Mouse (Mus musculus): Measurements from ENCODE around the gene Zdhhc22. TPM values are rescaled to one million over a fixed set of nuclear protein-coding genes. Genes with fewer than 3 reads are reported as not detected.

The Zdhhc22 gene
- polyA plus RNA-seq, 1 experiment from 2014 or later, result 0.72 TPM

GRCm38 (mm10) chr12:86968468-86969219 lies 21.6 kb downstream of the Zdhhc22 start:
- no peak for DNase-seq (ENCODE audit: low spot score)
- Histone ChIP-seq H3K36me3 (replicated peaks; ENCODE audit: control insufficient read depth, insufficient read depth, low read depth, low read length) (no peaks in the 10 kb centered on the region), H3K27ac (replicated peaks; ENCODE audit: low read depth, low read length) (no peak overlapping the region), H3K4me2 (ENCODE audit: low read depth, low read length) (no peak overlapping the region), H3K9me3 (replicated peaks; ENCODE audit: control insufficient read depth, low read length) (no peaks in the 10 kb centered on the region), H3K9ac (replicated peaks; ENCODE audit: low read length) (no peak overlapping the region), H3K4me1 (ENCODE audit: control insufficient read depth, insufficient read depth, low read length) (no peaks in the 10 kb centered on the region), H3K4me3 (ENCODE audit: low read depth, low read length) (no peak overlapping the region), H3K27me3 (ENCODE audit: control insufficient read depth, insufficient read depth, low read length) (no peaks in the 10 kb centered on the region)
- ATAC-seq (replicated peaks; ENCODE audit: insufficient number of reproducible peaks, low FRiP score, low TSS enrichment, low read depth), result no peak
- WGBS, result 70% methylated on average over 13 of the region's 13 CpGs

DNA sequence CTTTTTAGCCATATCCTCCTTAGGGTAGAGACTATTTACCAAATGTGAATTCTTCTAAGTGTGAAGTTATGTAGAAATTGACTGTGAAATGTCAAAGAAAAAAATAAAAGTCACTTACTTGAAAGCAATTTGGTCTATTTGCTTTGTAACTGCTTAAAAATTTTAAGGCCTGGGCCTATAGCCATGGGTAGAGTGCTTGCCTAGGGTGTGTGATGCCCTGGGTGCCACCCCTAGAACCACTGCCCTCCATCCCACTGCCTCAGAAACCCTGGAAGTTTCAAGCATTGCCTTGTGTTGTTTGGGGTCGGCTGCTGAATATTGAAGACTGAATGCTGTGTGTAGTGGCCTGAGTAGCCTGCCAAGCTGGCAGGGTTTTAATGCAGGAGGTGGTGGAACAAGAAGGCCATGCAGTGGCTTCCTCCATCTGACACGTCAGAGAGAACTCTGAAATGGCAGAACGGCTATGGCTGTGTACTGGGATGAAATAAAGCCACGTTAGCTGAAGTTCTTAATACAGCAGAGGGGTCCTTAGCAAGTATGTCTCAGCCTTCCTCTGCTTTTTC lies 24.9 kb downstream of the Zdhhc22 start:
- ATAC-seq (replicated peaks; ENCODE audit: insufficient number of reproducible peaks, low FRiP score, low TSS enrichment, low read depth), result no peak
- H3K27ac ChIP-seq (replicated peaks; ENCODE audit: low read depth, low read length), result no peak overlapping the region
- WGBS, result 86% methylated on average over 4 of the region's 4 CpGs
- H3K4me2 ChIP-seq (ENCODE audit: low read depth, low read length), result no peak overlapping the region
- no peaks in the 10 kb centered on the region for H3K4me1 ChIP-seq (ENCODE audit: control insufficient read depth, insufficient read depth, low read length)
- H3K9ac ChIP-seq (replicated peaks; ENCODE audit: low read length), result no peak overlapping the region
- peaks cover 3% of the 10 kb centered on the region for H3K36me3 ChIP-seq (replicated peaks; ENCODE audit: control insufficient read depth, insufficient read depth, low read depth, low read length)
- H3K4me3 ChIP-seq (ENCODE audit: low read depth, low read length), result no peak overlapping the region
- DNase-seq (ENCODE audit: low spot score), result no peak
- H3K9me3 ChIP-seq (replicated peaks; ENCODE audit: control insufficient read depth, low read length), result no peaks in the 10 kb centered on the region
- H3K27me3 ChIP-seq (ENCODE audit: control insufficient read depth, insufficient read depth, low read length), result no peaks in the 10 kb centered on the region

GRCm38 (mm10) chr12:86964278-86965057 lies 25.8 kb downstream of the Zdhhc22 start:
- Histone ChIP-seq H3K9ac (replicated peaks; ENCODE audit: low read length) (no peak overlapping the region), H3K9me3 (replicated peaks; ENCODE audit: control insufficient read depth, low read length) (no peaks in the 10 kb centered on the region), H3K4me1 (ENCODE audit: control insufficient read depth, insufficient read depth, low read length) (no peaks in the 10 kb centered on the region), H3K4me3 (ENCODE audit: low read depth, low read length) (no peak overlapping the region), H3K4me2 (ENCODE audit: low read depth, low read length) (no peak overlapping the region), H3K36me3 (replicated peaks; ENCODE audit: control insufficient read depth, insufficient read depth, low read depth, low read length) (peaks cover 7% of the 10 kb centered on the region), H3K27ac (replicated peaks; ENCODE audit: low read depth, low read length) (no peak overlapping the region), H3K27me3 (ENCODE audit: control insufficient read depth, insufficient read depth, low read length) (no peaks in the 10 kb centered on the region)
- no peak for DNase-seq (ENCODE audit: low spot score)
- ATAC-seq (replicated peaks; ENCODE audit: insufficient number of reproducible peaks, low FRiP score, low TSS enrichment, low read depth), result no peak
- 93% methylated on average over 16 of the region's 16 CpGs for WGBS

DNA sequence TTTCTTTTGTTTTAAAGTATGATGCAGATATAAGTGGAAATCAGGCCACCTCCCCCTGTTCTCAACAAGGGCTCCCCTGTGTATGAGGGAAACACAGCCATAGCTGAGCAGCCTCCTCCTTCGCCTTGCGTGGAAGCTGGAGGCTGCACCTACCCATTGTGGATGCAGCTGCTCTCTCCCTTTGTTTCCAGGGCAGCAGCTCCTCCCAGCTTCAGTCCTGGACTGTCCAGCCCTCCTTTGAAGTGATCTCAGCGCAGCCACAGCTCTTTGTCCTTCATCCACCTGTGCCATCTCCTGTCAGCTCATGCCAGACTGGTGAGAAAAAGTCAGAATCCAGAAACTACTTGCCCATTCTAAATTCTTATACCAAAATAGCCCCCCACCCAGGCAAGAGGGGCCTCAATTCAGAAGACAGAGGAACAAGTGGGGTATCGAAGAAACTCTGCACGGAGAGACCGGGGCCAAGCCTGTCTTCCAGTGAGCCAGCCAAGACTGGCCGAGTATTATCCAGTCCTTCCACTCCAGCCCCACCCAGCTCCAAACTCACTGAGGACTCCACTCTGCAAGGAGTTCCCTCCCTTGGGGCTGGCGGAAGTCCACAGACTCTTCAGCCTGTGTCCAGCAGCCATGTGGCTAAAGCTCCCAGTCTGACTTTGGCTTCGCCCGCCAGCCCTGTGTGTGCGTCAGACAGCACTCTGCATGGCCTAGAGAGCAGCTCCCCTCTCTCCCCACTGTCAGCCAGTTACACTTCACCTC lies 28.5 kb downstream of the Zdhhc22 start:
- H3K4me2 ChIP-seq (ENCODE audit: low read depth, low read length), result no peak overlapping the region
- H3K9me3 ChIP-seq (replicated peaks; ENCODE audit: control insufficient read depth, low read length), result no peaks in the 10 kb centered on the region
- H3K9ac ChIP-seq (replicated peaks; ENCODE audit: low read length), result no peak overlapping the region
- H3K36me3 ChIP-seq (replicated peaks; ENCODE audit: control insufficient read depth, insufficient read depth, low read depth, low read length), result peaks cover 7% of the 10 kb centered on the region
- no peaks in the 10 kb centered on the region for H3K27me3 ChIP-seq (ENCODE audit: control insufficient read depth, insufficient read depth, low read length)
- H3K4me3 ChIP-seq (ENCODE audit: low read depth, low read length), result no peak overlapping the region
- no peak overlapping the region for H3K27ac ChIP-seq (replicated peaks; ENCODE audit: low read depth, low read length)
- WGBS, result 88% methylated on average over 11 of the region's 11 CpGs
- DNase-seq (ENCODE audit: low spot score) (no peak), ATAC-seq (replicated peaks; ENCODE audit: insufficient number of reproducible peaks, low FRiP score, low TSS enrichment, low read depth) (peak; percentile 67; the same call in 1 of the 2 replicates)
- no peaks in the 10 kb centered on the region for H3K4me1 ChIP-seq (ENCODE audit: control insufficient read depth, insufficient read depth, low read length)

DNA sequence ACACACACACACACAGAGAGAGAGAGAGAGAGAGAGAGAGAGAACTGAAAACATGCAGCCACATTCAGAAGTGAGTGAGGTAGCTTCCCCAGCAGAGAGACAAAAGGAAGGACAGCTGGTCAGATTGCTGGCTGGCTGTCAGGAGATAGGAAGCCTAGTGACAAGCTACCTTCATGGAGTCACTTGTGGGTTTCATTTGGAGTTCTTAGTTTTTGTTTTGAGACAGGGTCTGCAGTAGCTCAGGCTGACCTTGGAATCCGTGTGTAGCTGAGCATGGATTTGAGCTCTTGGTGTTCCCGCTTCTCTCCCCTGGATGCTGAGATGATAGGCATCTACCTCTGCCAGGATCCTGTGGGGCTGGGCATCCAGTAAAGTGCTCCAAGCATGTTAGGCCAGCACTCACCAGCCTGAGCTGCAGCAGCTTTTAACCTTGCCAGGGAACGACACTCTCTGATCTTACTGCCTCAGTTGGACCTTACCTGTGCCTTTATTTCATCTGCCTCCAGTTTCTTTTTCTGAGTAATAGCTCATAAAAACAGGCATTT lies 29.4 kb downstream of the Zdhhc22 start:
- DNase-seq (ENCODE audit: low spot score) (no peak), ATAC-seq (replicated peaks; ENCODE audit: insufficient number of reproducible peaks, low FRiP score, low TSS enrichment, low read depth) (no peak)
- Histone ChIP-seq H3K9me3 (replicated peaks; ENCODE audit: control insufficient read depth, low read length) (no peaks in the 10 kb centered on the region), H3K27ac (replicated peaks; ENCODE audit: low read depth, low read length) (no peak overlapping the region), H3K4me2 (ENCODE audit: low read depth, low read length) (no peak overlapping the region), H3K36me3 (replicated peaks; ENCODE audit: control insufficient read depth, insufficient read depth, low read depth, low read length) (peaks cover 11% of the 10 kb centered on the region), H3K9ac (replicated peaks; ENCODE audit: low read length) (no peak overlapping the region), H3K4me3 (ENCODE audit: low read depth, low read length) (no peak overlapping the region), H3K4me1 (ENCODE audit: control insufficient read depth, insufficient read depth, low read length) (no peaks in the 10 kb centered on the region), H3K27me3 (ENCODE audit: control insufficient read depth, insufficient read depth, low read length) (no peaks in the 10 kb centered on the region)
- 90% methylated on average over 3 of the region's 3 CpGs for WGBS

- Histone ChIP-seq H3K9me3 (replicated peaks; ENCODE audit: control insufficient read depth, low read length) (no peaks in the 10 kb centered on the region), H3K27ac (replicated peaks; ENCODE audit: low read depth, low read length) (no peak overlapping the region), H3K4me2 (ENCODE audit: low read depth, low read length) (no peak overlapping the region), H3K4me3 (ENCODE audit: low read depth, low read length) (no peak overlapping the region), H3K36me3 (replicated peaks; ENCODE audit: control insufficient read depth, insufficient read depth, low read depth, low read length) (peaks cover 11% of the 10 kb centered on the region), H3K27me3 (ENCODE audit: control insufficient read depth, insufficient read depth, low read length) (no peaks in the 10 kb centered on the region), H3K4me1 (ENCODE audit: control insufficient read depth, insufficient read depth, low read length) (no peaks in the 10 kb centered on the region), H3K9ac (replicated peaks; ENCODE audit: low read length) (no peak overlapping the region)
- 89% methylated on average over 15 of the region's 15 CpGs for WGBS
- no peak for DNase-seq (ENCODE audit: low spot score)
- no peak for ATAC-seq (replicated peaks; ENCODE audit: insufficient number of reproducible peaks, low FRiP score, low TSS enrichment, low read depth)
Observed at GRCm38 (mm10) chr12:86960138-86960537, 30.1 kb downstream of the Zdhhc22 start.

GRCm38 (mm10) chr12:86959661-86960060 lies 30.6 kb downstream of the Zdhhc22 start:
- Histone ChIP-seq H3K27me3 (ENCODE audit: control insufficient read depth, insufficient read depth, low read length) (no peaks in the 10 kb centered on the region), H3K4me1 (ENCODE audit: control insufficient read depth, insufficient read depth, low read length) (no peaks in the 10 kb centered on the region), H3K36me3 (replicated peaks; ENCODE audit: control insufficient read depth, insufficient read depth, low read depth, low read length) (peaks cover 11% of the 10 kb centered on the region), H3K9ac (replicated peaks; ENCODE audit: low read length) (no peak overlapping the region), H3K4me2 (ENCODE audit: low read depth, low read length) (no peak overlapping the region), H3K9me3 (replicated peaks; ENCODE audit: control insufficient read depth, low read length) (no peaks in the 10 kb centered on the region), H3K27ac (replicated peaks; ENCODE audit: low read depth, low read length) (no peak overlapping the region), H3K4me3 (ENCODE audit: low read depth, low read length) (no peak overlapping the region)
- DNase-seq (ENCODE audit: low spot score) (no peak), ATAC-seq (replicated peaks; ENCODE audit: insufficient number of reproducible peaks, low FRiP score, low TSS enrichment, low read depth) (no peak)
- WGBS, result 93% methylated on average over 5 of the region's 5 CpGs
